Mouse (Mus musculus) CH12.LX (cell line): Measurements from ENCODE around the gene Sdf2l1. TPM values are rescaled to one million over a fixed set of nuclear protein-coding genes. Genes with fewer than 3 reads are reported as not detected.

Experiments used
- DNase-seq: peaks from one replicate; pipeline ENCODE4 v3.0.0-alpha.2; 2013; ENCODE audit errors: extremely low read depth
- H3K27ac ChIP-seq: 2 replicates; pipeline ENCODE4 v1.5.1; 2012; ENCODE audit warnings: low read depth, mild to moderate bottlenecking, control low read depth, moderate library complexity; ENCODE audit not compliant: insufficient read depth
- H3K27me3 ChIP-seq: replicated peaks from 2 replicates; pipeline ENCODE3; 2012; ENCODE audit warnings: inconsistent platforms
- H3K36me3 ChIP-seq, 2 experiments: replicated peaks in 1 of 2; 2 replicates each; pipeline versions ENCODE3 to v1.6.1; 2012; ENCODE audit warnings: inconsistent platforms in 1 of 2, low read length in 1 of 2, mild to moderate bottlenecking in 1 of 2, mixed read lengths in 1 of 2, moderate library complexity in 1 of 2; ENCODE audit not compliant: control insufficient read depth in 1 of 2, insufficient read depth in 1 of 2
- H3K4me1 ChIP-seq, 2 experiments: 2 replicates each; pipeline ENCODE4 v1.6.1; 2012; ENCODE audit warnings: inconsistent platforms in 1 of 2, moderate library complexity in 1 of 2; ENCODE audit not compliant: insufficient read depth in 2 of 2, control insufficient read depth in 1 of 2
- H3K4me2 ChIP-seq: 2 replicates; pipeline ENCODE4 v1.6.1; 2012; ENCODE audit warnings: low read depth, mild to moderate bottlenecking, control low read depth; ENCODE audit not compliant: poor library complexity, insufficient read depth, severe bottlenecking
- H3K4me3 ChIP-seq, 3 experiments: fragments of 150-350 bp in 1 of 3; sonication (generic) in 1 of 3; replicated peaks in 1 of 3; 2 replicates each; pipeline versions ENCODE3 to v1.5.1; 2011 to 2012; ENCODE audit warnings: low read depth in 2 of 3, low read length in 2 of 3, mild to moderate bottlenecking in 2 of 3, moderate library complexity in 2 of 3, control low read depth in 1 of 3, improper control_type of control experiment in 1 of 3, inconsistent platforms in 1 of 3, mixed read lengths in 1 of 3; ENCODE audit not compliant: poor library complexity in 1 of 3
- H3K79me2 ChIP-seq: replicated peaks from 2 replicates; pipeline ENCODE4 v1.6.1; 2012; ENCODE audit warnings: mild to moderate bottlenecking, moderate library complexity; ENCODE audit not compliant: control insufficient read depth, poor library complexity, insufficient read depth, severe bottlenecking; ENCODE audit errors: extremely low read depth
- H3K9ac ChIP-seq: 2 replicates; pipeline ENCODE4 v1.6.1; 2012; ENCODE audit warnings: low read depth, mild to moderate bottlenecking, control low read depth, moderate library complexity; ENCODE audit not compliant: insufficient read depth
- H3K9me3 ChIP-seq: replicated peaks from 2 replicates; pipeline ENCODE3; 2012; ENCODE audit warnings: low read length, inconsistent platforms, mixed read lengths
- CHD2 ChIP-seq: IDR thresholded peaks from 2 replicates; pipeline ENCODE4 v1.6.1; 2011; ENCODE audit warnings: low read length, improper control_type of control experiment
- CTCF ChIP-seq, 2 experiments: IDR thresholded peaks in 1 of 2; conservative IDR thresholded peaks in 1 of 2; 2 replicates each; pipeline ENCODE4 v1.5.1; 2011 to 2012; ENCODE audit warnings: low read depth in 2 of 2, low read length in 2 of 2, improper control_type of control experiment in 1 of 2, inconsistent platforms in 1 of 2, mild to moderate bottlenecking in 1 of 2, moderate library complexity in 1 of 2
- E2F4 ChIP-seq: IDR thresholded peaks from 2 replicates; pipeline ENCODE4 v1.6.1; 2011; ENCODE audit warnings: low read depth, low read length, improper control_type of control experiment; ENCODE audit not compliant: insufficient replicate concordance
- ETS1 ChIP-seq: conservative IDR thresholded peaks from 2 replicates; pipeline ENCODE4 v1.6.1; 2012; ENCODE audit warnings: low read depth, mild to moderate bottlenecking, inconsistent platforms, low read length, improper control_type of control experiment, moderate library complexity
- GABPA ChIP-seq: IDR thresholded peaks from 2 replicates; pipeline ENCODE4 v1.6.1; 2012; ENCODE audit warnings: low read depth, low read length, improper control_type of control experiment, inconsistent platforms; ENCODE audit not compliant: insufficient replicate concordance
- HCFC1 ChIP-seq: IDR thresholded peaks from 2 replicates; pipeline ENCODE4 v1.6.1; 2012; ENCODE audit warnings: low read depth, mild to moderate bottlenecking, inconsistent platforms, low read length, improper control_type of control experiment
- IRF4 ChIP-seq: IDR thresholded peaks from 2 replicates; pipeline ENCODE4 v1.6.1; 2014; ENCODE audit warnings: low read depth, mild to moderate bottlenecking, inconsistent platforms, low read length, improper control_type of control experiment
- JUND ChIP-seq: conservative IDR thresholded peaks from 2 replicates; pipeline ENCODE4 v1.6.1; 2011; ENCODE audit warnings: low read depth, low read length, improper control_type of control experiment
- KAT2A ChIP-seq: IDR thresholded peaks from 2 replicates; pipeline ENCODE4 v1.6.1; 2012; ENCODE audit warnings: low read length, improper control_type of control experiment, inconsistent platforms; ENCODE audit not compliant: insufficient replicate concordance
- NRF1 ChIP-seq: IDR thresholded peaks from 2 replicates; pipeline ENCODE4 v1.6.1; 2014; ENCODE audit warnings: low read depth, mild to moderate bottlenecking, inconsistent platforms, low read length, improper control_type of control experiment, moderate library complexity
- USF1 ChIP-seq: IDR thresholded peaks from 2 replicates; pipeline ENCODE4 v1.6.1; 2014; ENCODE audit warnings: low read depth, mild to moderate bottlenecking, inconsistent platforms, low read length, improper control_type of control experiment
- ZC3H11A ChIP-seq: IDR thresholded peaks from 2 replicates; pipeline ENCODE4 v1.6.1; 2012; ENCODE audit warnings: low read depth, mild to moderate bottlenecking, inconsistent platforms, low read length, improper control_type of control experiment
- ZKSCAN1 ChIP-seq: IDR thresholded peaks from 2 replicates; pipeline ENCODE4 v1.6.1; 2012; ENCODE audit warnings: low read depth, inconsistent platforms, low read length, improper control_type of control experiment, borderline replicate concordance
- dilution Hi-C: fragments of 300-500 bp; cut with MboI; formaldehyde crosslinking; loops from 2 replicates; pipeline ENCODE4 v1.14.3; 2020; ENCODE audit warnings: low sequenced_read_pairs; ENCODE audit not compliant: extremely low pct_unique_long_range_greater_than_20kb, extremely low pct_ligation_motif_present
- in situ Hi-C: fragments of 300-500 bp; cut with MboI; formaldehyde crosslinking; loops from 3 replicates; pipeline ENCODE4 v1.14.3; 2019; ENCODE audit warnings: low sequenced_read_pairs, low pct_ligation_motif_present, low pct_unique_long_range_greater_than_20kb, mixed read lengths
- polyA plus RNA-seq: library from polyadenylated mRNA; unstranded; fragments of >175 nt; gene quantifications from 2 replicates; pipeline ENCODE4 v1.2.1, GENCODE M21; 2012; ENCODE audit warnings: low read depth; ENCODE audit not compliant: insufficient read length
- total RNA-seq, 2 experiments: library from RNA; depleted of rRNA; stranded (reverse); fragments of 300-350 nt in 1 of 2; fragments of >200 nt in 1 of 2; gene quantifications; 2 replicates each; pipeline ENCODE4 v1.2.3; 2012 to 2014

Gene Sdf2l1
- total and polyA plus RNA-seq, 3 experiments = 159 to 235 (median 168) TPM

- no peak for TF ChIP-seq ZKSCAN1
- TF ChIP-seq HCFC1 = peak; percentile 60
- TF ChIP-seq IRF4 = 0 out of 2 replicates have a peak, but pooled peaks have one; percentile 61
- no peak for TF ChIP-seq JUND
Measured at GRCm38 (mm10) chr16:17124871-17125520, 7.2 kb downstream of the Sdf2l1 start, which contains the start of gene 2610318N02Rik (continued).

DNA sequence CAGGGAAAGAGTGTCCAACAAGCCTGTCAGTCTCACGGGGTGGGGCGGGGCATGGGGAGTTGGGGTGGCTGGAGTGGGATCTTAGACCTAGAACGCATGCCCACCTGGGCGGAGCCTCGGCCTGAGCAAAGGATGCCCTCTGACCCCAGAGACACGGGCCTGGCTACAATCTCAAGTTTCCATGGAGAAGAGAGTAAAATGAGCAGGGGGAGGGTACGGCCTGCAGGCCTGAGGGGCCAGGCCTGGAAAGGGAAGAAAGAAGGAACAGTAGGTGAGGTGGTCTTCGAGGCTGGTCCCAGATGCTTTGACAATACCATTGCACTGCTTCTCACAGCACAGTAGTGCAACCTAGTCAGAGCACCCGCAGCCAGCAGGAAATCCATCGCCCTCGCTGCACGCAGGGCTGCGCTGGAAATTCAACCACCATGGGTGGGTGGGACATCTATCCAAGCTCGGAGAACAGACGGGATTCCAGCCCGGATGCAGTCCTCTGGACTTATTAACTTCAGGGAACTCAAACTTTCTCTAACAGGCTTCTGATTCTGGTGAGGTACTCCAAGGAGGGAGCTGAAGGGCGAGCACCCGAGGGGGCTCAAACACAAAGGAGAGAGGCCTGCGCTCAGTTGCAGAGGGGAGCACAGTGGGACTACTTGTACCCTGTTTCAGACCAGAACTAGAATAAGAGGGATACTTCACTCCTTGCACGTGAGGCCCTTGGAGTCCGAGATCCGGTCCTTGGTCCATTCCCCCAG lies 7.9 kb downstream of the Sdf2l1 start:
- dilution Hi-C loops (no loop called here), in situ Hi-C loops (no loop called here)
- H3K27me3 ChIP-seq = no peaks in the 10 kb centered on the region
- H3K79me2 ChIP-seq = peaks cover 16% of the 10 kb centered on the region
- no peaks in the 10 kb centered on the region for H3K9me3 ChIP-seq
- no peak for DNase-seq
- peak overlapping the region; percentile 64 to 90 (median 71) for H3K4me3 ChIP-seq
- H3K4me1 ChIP-seq = peaks cover 0 to 27% of the 10 kb centered on the region in 2 experiments; a peak in 2 of 4 replicates
- peak overlapping the region; percentile 5; the same call in 1 of the 2 replicates for H3K27ac ChIP-seq
- H3K36me3 ChIP-seq = peaks cover 32 to 43% of the 10 kb centered on the region in 2 experiments
- H3K4me2 ChIP-seq = peak overlapping the region; percentile 87
- TF ChIP-seq GABPA (no peak), NRF1 (peak; percentile 68), E2F4 (no peak), ZKSCAN1 (peak; percentile 22; the same call in 1 of the 2 replicates), ZC3H11A (no peak)
- peak overlapping the region; percentile 67 for H3K9ac ChIP-seq

DNA sequence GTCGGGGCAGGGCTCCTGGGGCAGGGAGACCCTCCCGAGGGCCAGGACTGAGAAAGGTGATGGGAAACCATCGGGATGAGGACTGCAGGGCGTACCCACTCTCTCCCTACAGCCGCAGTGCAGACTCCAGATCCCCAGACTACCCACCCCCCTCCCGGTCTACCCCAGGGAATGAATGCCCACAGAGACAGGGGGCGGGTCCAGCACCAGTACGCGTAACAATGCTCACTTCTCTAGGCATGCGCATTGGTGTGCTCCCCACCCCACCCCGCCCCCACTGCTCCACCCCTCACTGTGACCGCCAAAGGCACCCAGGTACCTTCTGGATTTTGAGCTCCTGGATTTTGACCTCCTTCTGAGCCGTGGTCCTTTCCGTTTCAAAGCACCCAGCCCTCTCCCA lies 10.6 kb downstream of the Sdf2l1 start:
- H3K9ac ChIP-seq = no peak overlapping the region
- H3K4me1 ChIP-seq = peaks cover 0 to 27% of the 10 kb centered on the region in 2 experiments; a peak in 2 of 4 replicates
- in situ Hi-C loops = no loop called here
- TF ChIP-seq CHD2 = no peak
- TF ChIP-seq ETS1 = no peak
- TF ChIP-seq KAT2A = no peak
- TF ChIP-seq USF1 = no peak
- no peak for TF ChIP-seq CTCF (conservative IDR thresholded peaks at IDR 0.05 in 1 of 2, IDR thresholded peaks at IDR 0.05 in 1 of 2; ENCODE audit: low read depth in 2 of 2, low read length in 2 of 2)
- no peak overlapping the region for H3K4me3 ChIP-seq
- peaks cover 16% of the 10 kb centered on the region for H3K79me2 ChIP-seq
- dilution Hi-C loops = no loop called here
- H3K4me2 ChIP-seq = no peak overlapping the region
- H3K27ac ChIP-seq = no peak overlapping the region
- no peaks in the 10 kb centered on the region for H3K9me3 ChIP-seq
- H3K27me3 ChIP-seq = no peaks in the 10 kb centered on the region
- H3K36me3 ChIP-seq = peaks cover 52 to 67% of the 10 kb centered on the region in 2 experiments
- no peak for DNase-seq
